Mouse (Mus musculus) CH12.LX (cell line): ENCODE data around the gene Dnajb7.

Experiments
- CHD1 ChIP-seq: IDR thresholded peaks from 2 replicates; pipeline ENCODE4 v1.6.1; 2012; ENCODE audit warnings: low read depth, low read length, improper control_type of control experiment, inconsistent platforms
- CHD2 ChIP-seq: IDR thresholded peaks from 2 replicates; pipeline ENCODE4 v1.6.1; 2011; ENCODE audit warnings: low read length, improper control_type of control experiment
- CTCF ChIP-seq, 2 experiments: IDR thresholded peaks in 1 of 2; conservative IDR thresholded peaks in 1 of 2; 2 replicates each; pipeline ENCODE4 v1.5.1; 2011 to 2012; ENCODE audit warnings: low read depth in 2 of 2, low read length in 2 of 2, improper control_type of control experiment in 1 of 2, inconsistent platforms in 1 of 2, mild to moderate bottlenecking in 1 of 2, moderate library complexity in 1 of 2
- E2F4 ChIP-seq: IDR thresholded peaks from 2 replicates; pipeline ENCODE4 v1.6.1; 2011; ENCODE audit warnings: low read depth, low read length, improper control_type of control experiment; ENCODE audit not compliant: insufficient replicate concordance
- EP300 ChIP-seq: IDR thresholded peaks from 2 replicates; pipeline ENCODE4 v1.6.1; 2011; ENCODE audit warnings: low read length, improper control_type of control experiment
- KAT2A ChIP-seq: IDR thresholded peaks from 2 replicates; pipeline ENCODE4 v1.6.1; 2012; ENCODE audit warnings: low read length, improper control_type of control experiment, inconsistent platforms; ENCODE audit not compliant: insufficient replicate concordance
- MAZ ChIP-seq: IDR thresholded peaks from 2 replicates; pipeline ENCODE4 v1.6.1; 2012; ENCODE audit warnings: low read depth, mild to moderate bottlenecking, inconsistent platforms, low read length, improper control_type of control experiment, moderate library complexity
- MYC ChIP-seq: IDR thresholded peaks from 2 replicates; pipeline ENCODE4 v1.6.1; 2011; ENCODE audit warnings: low read depth, mild to moderate bottlenecking, improper control_type of control experiment, low read length
- NELFE ChIP-seq: IDR thresholded peaks from 2 replicates; pipeline ENCODE4 v1.6.1; 2011; ENCODE audit warnings: low read depth, low read length, improper control_type of control experiment
- POLR2A ChIP-seq: IDR thresholded peaks from 2 replicates; pipeline ENCODE4 v1.6.1; 2011; ENCODE audit warnings: low read depth, mild to moderate bottlenecking, improper control_type of control experiment, low read length
- POLR2AphosphoS2 ChIP-seq: IDR thresholded peaks from 2 replicates; pipeline ENCODE4 v1.6.1; 2011; ENCODE audit warnings: low read depth, low read length, improper control_type of control experiment
- RAD21 ChIP-seq: IDR thresholded peaks from 2 replicates; pipeline ENCODE4 v1.6.1; 2011; ENCODE audit warnings: low read depth, mild to moderate bottlenecking, low read length, improper control_type of control experiment, moderate library complexity
- TCF12 ChIP-seq: IDR thresholded peaks from 2 replicates; pipeline ENCODE4 v1.6.1; 2014; ENCODE audit warnings: low read depth, mild to moderate bottlenecking, inconsistent platforms, low read length, improper control_type of control experiment
- USF1 ChIP-seq: IDR thresholded peaks from 2 replicates; pipeline ENCODE4 v1.6.1; 2014; ENCODE audit warnings: low read depth, mild to moderate bottlenecking, inconsistent platforms, low read length, improper control_type of control experiment

GRCm38 (mm10) chr15:81365246-81365645 lies 42.9 kb downstream of the Dnajb7 start:
- TF ChIP-seq KAT2A (no peak), MYC (no peak), POLR2A (no peak), RAD21 (no peak), CTCF (conservative IDR thresholded peaks at IDR 0.05 in 1 of 2, IDR thresholded peaks at IDR 0.05 in 1 of 2; ENCODE audit: low read depth in 2 of 2, low read length in 2 of 2) (no peak), NELFE (no peak), MAZ (no peak), CHD2 (no peak), EP300 (no peak), E2F4 (no peak), USF1 (no peak), CHD1 (no peak), POLR2AphosphoS2 (no peak), TCF12 (no peak)
